In genomic region chr13:64107105-64107504, GRCm38 (mm10) we compare ENCODE assay signal across 16 mouse cellular contexts. TPM values are rescaled to one million over a fixed set of nuclear protein-coding genes. Genes with fewer than 3 reads are reported as not detected.
"Had no signal": no experiment of that assay in that cellular context is flagged by ENCODE, and none has a peak within 500 bp of the region (broad histone marks: within the 10 kb centered on the region; RNA-seq: fewer than 3 reads in every experiment).

No protein-coding gene starts in this region.

- H3K9ac ChIP-seq: intestine, embryonic 15.5 days; limb, embryonic 13.5 days; liver, embryonic 14.5 days; lung, embryonic 15.5 days had no signal

- H3K4me2 ChIP-seq: intestine, embryonic 15.5 days; limb, embryonic 13.5 days had no signal

- H3K27me3 ChIP-seq: intestine, embryonic 15.5 days; limb, embryonic 13.5 days; lung, embryonic 15.5 days had no signal

- H3K4me3 ChIP-seq: intestine, embryonic 15.5 days; layer of hippocampus, adult 2 months; limb, embryonic 13.5 days; lung, embryonic 15.5 days had no signal

- DNase-seq: kidney, adult 18-20 months; lung, postnatal 36 days; thymus, postnatal 4 days had no signal

- ATAC-seq: intestine, embryonic 15.5 days had no signal

- H3K9me3 ChIP-seq: intestine, embryonic 15.5 days; limb, embryonic 13.5 days; lung, embryonic 15.5 days had no signal

- H3K36me3 ChIP-seq: intestine, embryonic 15.5 days; limb, embryonic 13.5 days; lung, embryonic 15.5 days had no signal

- H3K27ac ChIP-seq: intestine, embryonic 15.5 days; layer of hippocampus, adult 2 months; limb, embryonic 13.5 days; lung, embryonic 15.5 days; stomach, postnatal 0 days had no signal

RNA-seq across cellular contexts. Expression of gene Hsd17b3, which starts 18.1 kb away (rescaled TPM):
- total RNA-seq: layer of hippocampus, adult 2 months; layer of hippocampus, postnatal 10 days; left cerebral cortex, adult 18-20 months; left cerebral cortex, postnatal 10 days; megakaryocyte progenitor cell, adult 5-6 weeks; monocyte, adult 5-6 weeks; neutrophil, adult 5-6 weeks had no signal
- polyA plus RNA-seq: intestine, embryonic 15.5 days; kidney, embryonic 14.5 days; limb, embryonic 13.5 days; liver, embryonic 14.5 days; lung, embryonic 15.5 days; stomach, postnatal 0 days had no signal
